Comparison of ENCODE assay signal across 15 mouse cellular contexts in the genomic region with DNA sequence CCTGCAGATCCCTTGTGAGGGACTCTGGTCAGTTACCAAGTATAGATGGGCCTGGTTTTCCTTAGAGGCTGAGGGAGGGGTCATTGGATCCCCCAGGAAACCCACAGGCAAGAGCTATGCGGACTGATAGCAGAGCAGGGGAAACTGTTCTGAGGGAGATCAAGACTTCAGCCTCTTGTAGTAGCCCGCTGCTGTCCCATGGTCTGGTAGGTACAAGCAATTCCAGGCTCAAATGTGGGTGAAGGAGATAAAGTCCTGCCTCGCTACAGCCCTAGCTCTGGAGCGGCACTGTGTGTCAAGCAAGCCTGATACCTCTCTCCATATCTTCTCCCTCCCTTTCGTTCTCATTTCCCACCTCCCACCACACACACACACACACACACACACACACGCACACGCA.
A peak's percentile ranks its signal among the peaks of the same experiment; 100 is the strongest.
DNase-seq lines count a peak whose midpoint lies in the region; ATAC-seq lines count a peak whose summit lies in the region.
"Had no signal": no experiment of that assay in that cellular context is flagged by ENCODE, and none has a peak within 500 bp of the region (broad histone marks: within the 10 kb centered on the region; RNA-seq: fewer than 3 reads in every experiment).

No protein-coding gene starts in this region.

- no peak overlapping the region for H3K4me3 ChIP-seq in heart, embryonic 10.5 days
- no peak overlapping the region for H3K4me3 ChIP-seq in midbrain, embryonic 16.5 days (ENCODE audit: low read depth, low read length)
- no peak overlapping the region for H3K4me3 ChIP-seq in midbrain, embryonic 14.5 days (replicated peaks; ENCODE audit: low read depth, low read length)
- no peak overlapping the region for H3K4me3 ChIP-seq in liver, embryonic 11.5 days (ENCODE audit: low read depth, low read length)
- H3K4me3 ChIP-seq: intestine, embryonic 15.5 days had no signal

- no peak overlapping the region for H3K9ac ChIP-seq in midbrain, embryonic 16.5 days (ENCODE audit: low read depth, low read length)
- H3K9ac ChIP-seq in midbrain, embryonic 14.5 days (replicated peaks; ENCODE audit: low read length): no peak overlapping the region
- H3K9ac ChIP-seq in liver, embryonic 11.5 days (ENCODE audit: low read depth, low read length): peak overlapping the region; percentile 13
- H3K9ac ChIP-seq: intestine, embryonic 15.5 days had no signal

- peak overlapping the region; percentile 84 for H3K27ac ChIP-seq in heart, embryonic 10.5 days
- H3K27ac ChIP-seq in midbrain, embryonic 16.5 days (ENCODE audit: low read length): 0 out of 2 replicates have a peak overlapping the region, but pooled peaks have one; percentile 17
- H3K27ac ChIP-seq in midbrain, embryonic 14.5 days (replicated peaks; ENCODE audit: low read depth, low read length): no peak overlapping the region
- H3K27ac ChIP-seq in liver, embryonic 11.5 days (ENCODE audit: low read depth, low read length): peak overlapping the region; percentile 68
- H3K27ac ChIP-seq: intestine, embryonic 15.5 days; macrophage had no signal

- no peak for ATAC-seq in midbrain, embryonic 16.5 days
- no peak for ATAC-seq in midbrain, embryonic 14.5 days (ENCODE audit: low FRiP score, low TSS enrichment)
- peak; percentile 99 for ATAC-seq in liver, embryonic 11.5 days (replicated peaks; ENCODE audit: low FRiP score)
- ATAC-seq: intestine, embryonic 15.5 days had no signal

- peaks cover 51% of the 10 kb centered on the region for H3K4me1 ChIP-seq in heart, embryonic 10.5 days
- H3K4me1 ChIP-seq in midbrain, embryonic 16.5 days (ENCODE audit: control insufficient read depth, insufficient read depth, low read length): no peaks in the 10 kb centered on the region
- no peaks in the 10 kb centered on the region for H3K4me1 ChIP-seq in midbrain, embryonic 14.5 days (ENCODE audit: control insufficient read depth, insufficient read depth, low read length)
- peaks cover 48% of the 10 kb centered on the region for H3K4me1 ChIP-seq in liver, embryonic 11.5 days (replicated peaks; ENCODE audit: control insufficient read depth, insufficient read depth, low read length)

- no peak overlapping the region for H3K4me2 ChIP-seq in midbrain, embryonic 16.5 days (ENCODE audit: low read length)
- H3K4me2 ChIP-seq in midbrain, embryonic 14.5 days (ENCODE audit: low read length): no peak overlapping the region
- H3K4me2 ChIP-seq in liver, embryonic 11.5 days: peak overlapping the region; percentile 44
- H3K4me2 ChIP-seq: intestine, embryonic 15.5 days had no signal

- peak; percentile 88 for DNase-seq in heart, embryonic 10.5 days (ENCODE audit: low spot score)
- no peak for DNase-seq in heart, postnatal 36 days
- DNase-seq in midbrain, embryonic 14.5 days: no peak
- DNase-seq in liver, embryonic 11.5 days (ENCODE audit: low spot score): peak; percentile 64
- DNase-seq in left cerebral cortex, adult 18-20 months (ENCODE audit: low spot score in 2 of 2): no peak
- no peak for DNase-seq in right cerebral cortex, postnatal 14 days
- DNase-seq in embryo, embryonic 9.5 days (ENCODE audit: extremely low spot score): no peak
- DNase-seq: cerebellum, adult 2 months; gastrocnemius, postnatal 10 days; kidney, postnatal 36 days; layer of hippocampus, postnatal 36 days; thymus, adult 2 months had no signal

- H3K36me3 ChIP-seq in heart, embryonic 10.5 days: peaks cover 23% of the 10 kb centered on the region; the same call in 1 of the 2 replicates
- peaks cover 25% of the 10 kb centered on the region for H3K36me3 ChIP-seq in midbrain, embryonic 16.5 days (ENCODE audit: control insufficient read depth, insufficient read depth, low read length)
- H3K36me3 ChIP-seq in midbrain, embryonic 14.5 days (ENCODE audit: control insufficient read depth, insufficient read depth, low read length): peaks cover 47% of the 10 kb centered on the region
- peaks cover 6% of the 10 kb centered on the region; the same call in 1 of the 2 replicates for H3K36me3 ChIP-seq in liver, embryonic 11.5 days (ENCODE audit: control insufficient read depth, insufficient read depth, low read length)
- H3K36me3 ChIP-seq: intestine, embryonic 15.5 days had no signal

- H3K9me3 ChIP-seq in heart, embryonic 10.5 days: no peaks in the 10 kb centered on the region
- H3K9me3 ChIP-seq in midbrain, embryonic 16.5 days (replicated peaks; ENCODE audit: control insufficient read depth, low read length, poor library complexity, severe bottlenecking): no peaks in the 10 kb centered on the region
- H3K9me3 ChIP-seq in midbrain, embryonic 14.5 days (ENCODE audit: control insufficient read depth, low read length): no peaks in the 10 kb centered on the region
- H3K9me3 ChIP-seq in liver, embryonic 11.5 days (ENCODE audit: control insufficient read depth, low read length): no peaks in the 10 kb centered on the region
- H3K9me3 ChIP-seq: intestine, embryonic 15.5 days had no signal

- intact Hi-C loops in heart, postnatal 36 days (cut with DNase I): no loop called here

- 35% methylated on average over 7 of the region's 7 CpGs for WGBS in heart, embryonic 10.5 days
- 94% methylated on average over 7 of the region's 7 CpGs for WGBS in midbrain, embryonic 16.5 days
- 90% methylated on average over 7 of the region's 7 CpGs for WGBS in midbrain, embryonic 14.5 days
- 31% methylated on average over 7 of the region's 7 CpGs for WGBS in liver, embryonic 11.5 days

- H3K27me3 ChIP-seq in heart, embryonic 10.5 days (ENCODE audit: insufficient read depth, poor library complexity, severe bottlenecking): no peaks in the 10 kb centered on the region
- H3K27me3 ChIP-seq in midbrain, embryonic 16.5 days (ENCODE audit: control insufficient read depth, insufficient read depth, low read depth, low read length): no peaks in the 10 kb centered on the region
- H3K27me3 ChIP-seq in midbrain, embryonic 14.5 days (ENCODE audit: control insufficient read depth, insufficient read depth, low read length): no peaks in the 10 kb centered on the region
- no peaks in the 10 kb centered on the region for H3K27me3 ChIP-seq in liver, embryonic 11.5 days (replicated peaks; ENCODE audit: control insufficient read depth, insufficient read depth, low read length)
- H3K27me3 ChIP-seq: intestine, embryonic 15.5 days had no signal

Comparison
In these comparisons a context has a peak if more than half of its experiments do, and no peak if none do; other contexts are left out.
1. DNase-seq: peak in heart, embryonic 10.5 days (single experiment) and liver, embryonic 11.5 days (single experiment); none in heart, postnatal 36 days (0 of 2), midbrain, embryonic 14.5 days (single experiment), left cerebral cortex, adult 18-20 months (0 of 2), right cerebral cortex, postnatal 14 days (single experiment) and embryo, embryonic 9.5 days (single experiment).